Mouse (Mus musculus) central nervous system, embryonic 11.5 days (tissue): Measurements from ENCODE around the gene Has1. TPM values are rescaled to one million over a fixed set of nuclear protein-coding genes. Genes with fewer than 3 reads are reported as not detected.

Source experiments
- polyA plus RNA-seq: library from polyadenylated mRNA; depleted of rRNA; stranded (reverse); fragments of >200 nt; gene quantifications from 2 replicates; pipeline ENCODE4 v1.2.3, GENCODE M21; 2012; rRNA removed

Has1 gene
- polyA plus RNA-seq: 0.06 TPM in 1 of 2 replicates, not detected in the other

GRCm38 (mm10) chr17:17855064-17855838, at the start of gene Has1:
Gene Has1, minus strand, starts transcription at chr17:17855205.

GRCm38 (mm10) chr17:17887774-17888248, 32.8 kb upstream of the Has1 start, which contains the start of the genes Fpr2 and Fpr3:
Gene Fpr2, plus strand, starts transcription at chr17:17887824.
Gene Fpr3, plus strand, starts transcription at chr17:17887852.

GRCm38 (mm10) chr17:17883840-17884239, 28.8 kb upstream of the Has1 start, which contains the start of gene Fpr1:
Gene Fpr1, minus strand, starts transcription at chr17:17883940.

GRCm38 (mm10) chr17:17826751-17827657, 28.0 kb downstream of the Has1 start, which contains the start of gene Spaca6:
Gene Spaca6, plus strand, starts transcription at chr17:17827158.

Other genes with a start within 250 kb of the Has1 start
- gene Lnpep, start 230.2 kb downstream of the Has1 start, polyA plus RNA-seq: 6.9 and 12.2 TPM in 2 replicates
- not detected in 2 replicates for gene Vmn2r90, start 151.5 kb downstream of the Has1 start, polyA plus RNA-seq
- gene Spaca6, start 28.0 kb downstream of the Has1 start, polyA plus RNA-seq: 110 and 147 TPM in 2 replicates
- gene Fpr1, start 28.7 kb upstream of the Has1 start, polyA plus RNA-seq: not detected in 2 replicates
- 0.05 TPM in 1 of 2 replicates, not detected in the other for gene Fpr2, start 32.6 kb upstream of the Has1 start, polyA plus RNA-seq
- not detected in 2 replicates for gene Fpr3, start 32.6 kb upstream of the Has1 start, polyA plus RNA-seq
- gene Fpr-rs4, start 166.5 kb upstream of the Has1 start, polyA plus RNA-seq: not detected in 2 replicates
- not detected in 2 replicates for gene Vmn2r124, start 194.2 kb upstream of the Has1 start, polyA plus RNA-seq
- not detected in 2 replicates for gene Vmn2r91, start 229.8 kb upstream of the Has1 start, polyA plus RNA-seq